Mouse (Mus musculus): ENCODE results near the gene Gm5089. TPM values are rescaled to one million over a fixed set of nuclear protein-coding genes. Genes with fewer than 3 reads are reported as not detected.
A peak's percentile ranks its signal among the peaks of the same experiment; 100 is the strongest.
"Not testable (repeated sequence)": the region's sequence is repeated elsewhere in the genome, so short reads cannot be mapped to it uniquely, and the experiment has no call there.

Gm5089 gene
- polyA plus RNA-seq, 1 experiment from 2014 or later: not detected

- no peak for ATAC-seq
- H3K4me1 ChIP-seq (ENCODE audit: control insufficient read depth, insufficient read depth, low read length): peaks cover 14% of the 10 kb centered on the region
- no peak overlapping the region for H3K4me3 ChIP-seq (ENCODE audit: low read length)
- no peak overlapping the region for H3K27ac ChIP-seq (ENCODE audit: low read length)
- no peaks in the 10 kb centered on the region for H3K36me3 ChIP-seq (ENCODE audit: control insufficient read depth, insufficient read depth, low read length)
- 86% methylated on average over 1 of the region's 1 CpGs for WGBS
- no peak overlapping the region for H3K4me2 ChIP-seq (ENCODE audit: low read depth, low read length)
- no peaks in the 10 kb centered on the region for H3K9me3 ChIP-seq (ENCODE audit: control insufficient read depth, low read length)
- H3K27me3 ChIP-seq (replicated peaks; ENCODE audit: control insufficient read depth, insufficient read depth, low read length): peaks cover 53% of the 10 kb centered on the region
- H3K9ac ChIP-seq (ENCODE audit: low read depth, low read length): no peak overlapping the region
Observed at GRCm38 (mm10) chr14:122459776-122460175, 8.9 kb upstream of the Gm5089 start.

- 85% methylated on average over 5 of the region's 12 CpGs for WGBS
- not testable (repeated sequence) for H3K27ac ChIP-seq (ENCODE audit: low read length); H3K4me3 ChIP-seq (ENCODE audit: low read length); H3K4me2 ChIP-seq (ENCODE audit: low read depth, low read length); ATAC-seq; H3K4me1 ChIP-seq (ENCODE audit: control insufficient read depth, insufficient read depth, low read length); H3K9me3 ChIP-seq (ENCODE audit: control insufficient read depth, low read length); H3K9ac ChIP-seq (ENCODE audit: low read depth, low read length); H3K36me3 ChIP-seq (ENCODE audit: control insufficient read depth, insufficient read depth, low read length)
- peaks cover 51% of the 10 kb centered on the region for H3K27me3 ChIP-seq (replicated peaks; ENCODE audit: control insufficient read depth, insufficient read depth, low read length)
Observed at GRCm38 (mm10) chr14:122459332-122459731, 8.4 kb upstream of the Gm5089 start.

DNA sequence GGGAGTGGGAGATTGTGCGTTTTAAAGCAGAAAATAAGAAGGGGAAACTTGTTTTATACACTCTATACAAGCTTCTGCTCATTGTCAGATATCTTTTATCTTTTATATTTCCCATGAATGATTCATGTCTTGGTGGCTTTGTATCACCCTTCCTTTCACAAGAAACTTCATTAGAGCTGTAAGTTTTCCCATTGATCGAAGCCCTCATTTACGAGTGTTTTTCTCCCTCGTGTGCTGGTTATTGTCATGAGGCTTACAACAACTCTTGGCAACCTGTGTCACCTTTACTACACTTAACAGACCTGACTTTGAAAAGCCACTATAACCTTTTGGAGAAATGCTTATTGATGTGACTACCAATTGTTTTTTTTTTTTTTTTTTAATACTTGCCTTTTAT is 4.6 kb upstream of the Gm5089 start:
- 66% methylated on average over 4 of the region's 4 CpGs for WGBS
- no peaks in the 10 kb centered on the region for H3K9me3 ChIP-seq (ENCODE audit: control insufficient read depth, low read length)

GRCm38 (mm10) chr14:122454901-122455561 is 4.1 kb upstream of the Gm5089 start:
- Histone ChIP-seq H3K4me2 (ENCODE audit: low read depth, low read length) (no peak overlapping the region), H3K9me3 (ENCODE audit: control insufficient read depth, low read length) (no peaks in the 10 kb centered on the region), H3K4me1 (ENCODE audit: control insufficient read depth, insufficient read depth, low read length) (peaks cover 5% of the 10 kb centered on the region; the same call in 1 of the 2 replicates), H3K27ac (ENCODE audit: low read length) (no peak overlapping the region), H3K36me3 (ENCODE audit: control insufficient read depth, insufficient read depth, low read length) (no peaks in the 10 kb centered on the region), H3K9ac (ENCODE audit: low read depth, low read length) (no peak overlapping the region), H3K27me3 (replicated peaks; ENCODE audit: control insufficient read depth, insufficient read depth, low read length) (peaks cover 58% of the 10 kb centered on the region), H3K4me3 (ENCODE audit: low read length) (no peak overlapping the region)
- ATAC-seq: no peak
- 61% methylated on average over 10 of the region's 10 CpGs for WGBS

More for the DNA sequence above, 4.6 kb upstream of the Gm5089 start:
- Histone ChIP-seq H3K4me2 (ENCODE audit: low read depth, low read length) (no peak overlapping the region), H3K36me3 (ENCODE audit: control insufficient read depth, insufficient read depth, low read length) (no peaks in the 10 kb centered on the region), H3K4me1 (ENCODE audit: control insufficient read depth, insufficient read depth, low read length) (0 out of 2 replicates have a peak, but pooled peaks cover 5% of the 10 kb centered on the region), H3K4me3 (ENCODE audit: low read length) (no peak overlapping the region), H3K27me3 (replicated peaks; ENCODE audit: control insufficient read depth, insufficient read depth, low read length) (peaks cover 58% of the 10 kb centered on the region), H3K9ac (ENCODE audit: low read depth, low read length) (no peak overlapping the region), H3K27ac (ENCODE audit: low read length) (no peak overlapping the region)
- ATAC-seq: no peak

DNA sequence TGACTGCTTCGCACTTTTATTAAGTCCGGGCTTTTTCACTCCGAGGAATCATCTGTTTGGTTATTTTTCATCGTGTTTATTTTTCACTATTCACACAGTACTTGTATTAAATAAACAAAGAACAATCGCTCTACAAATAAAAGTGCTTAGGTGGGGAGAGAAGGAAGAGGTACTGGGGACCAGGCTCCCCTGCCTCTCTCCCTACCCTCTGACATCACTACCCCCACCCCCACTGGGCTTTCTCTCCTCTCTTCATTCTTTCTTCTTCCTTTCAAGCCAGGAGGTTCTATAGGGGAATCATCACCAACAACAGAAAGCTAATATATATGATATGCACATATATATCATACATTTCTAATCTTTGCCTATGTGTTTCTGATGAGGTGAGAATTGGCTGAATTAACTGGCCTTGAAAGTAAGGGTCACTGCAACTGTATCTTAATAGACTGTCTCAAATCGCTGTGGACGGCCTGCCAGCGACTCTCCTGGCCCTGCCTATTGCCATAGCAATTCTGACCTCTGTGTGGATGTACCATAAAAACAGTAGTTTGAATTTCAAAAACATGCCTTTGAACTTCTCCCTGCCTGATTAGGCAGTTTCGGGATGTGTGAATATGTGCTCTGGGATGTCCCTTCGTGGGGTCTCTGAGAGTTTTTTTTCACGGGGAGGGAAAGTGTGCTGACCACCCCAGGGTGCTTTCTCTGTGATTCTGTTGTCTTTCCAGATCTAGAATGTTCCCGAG is 3.3 kb upstream of the Gm5089 start:
- WGBS: 13% methylated on average over 12 of the region's 12 CpGs
- Histone ChIP-seq H3K4me3 (ENCODE audit: low read length) (peak overlapping the region; percentile 32), H3K27ac (ENCODE audit: low read length) (no peak overlapping the region), H3K9ac (ENCODE audit: low read depth, low read length) (no peak overlapping the region), H3K36me3 (ENCODE audit: control insufficient read depth, insufficient read depth, low read length) (no peaks in the 10 kb centered on the region), H3K9me3 (ENCODE audit: control insufficient read depth, low read length) (no peaks in the 10 kb centered on the region), H3K27me3 (replicated peaks; ENCODE audit: control insufficient read depth, insufficient read depth, low read length) (peaks cover 61% of the 10 kb centered on the region), H3K4me2 (ENCODE audit: low read depth, low read length) (peak overlapping the region; percentile 41), H3K4me1 (ENCODE audit: control insufficient read depth, insufficient read depth, low read length) (peaks cover 5% of the 10 kb centered on the region; the same call in 1 of the 2 replicates)
- no peak for ATAC-seq

- Histone ChIP-seq H3K27me3 (replicated peaks; ENCODE audit: control insufficient read depth, insufficient read depth, low read length) (peaks cover 66% of the 10 kb centered on the region), H3K9ac (ENCODE audit: low read depth, low read length) (no peak overlapping the region), H3K4me2 (ENCODE audit: low read depth, low read length) (peak overlapping the region; percentile 41), H3K27ac (ENCODE audit: low read length) (no peak overlapping the region), H3K36me3 (ENCODE audit: control insufficient read depth, insufficient read depth, low read length) (no peaks in the 10 kb centered on the region), H3K9me3 (ENCODE audit: control insufficient read depth, low read length) (no peaks in the 10 kb centered on the region), H3K4me1 (ENCODE audit: control insufficient read depth, insufficient read depth, low read length) (peaks cover 5% of the 10 kb centered on the region; the same call in 1 of the 2 replicates), H3K4me3 (ENCODE audit: low read length) (peak overlapping the region; percentile 32)
- no peak for ATAC-seq
- WGBS: 4% methylated on average over 32 of the region's 32 CpGs
Observed at GRCm38 (mm10) chr14:122453388-122453995, 2.6 kb upstream of the Gm5089 start.

- ATAC-seq: no peak
- Histone ChIP-seq H3K4me2 (ENCODE audit: low read depth, low read length) (peak overlapping the region; percentile 41; the same call in 1 of the 2 replicates), H3K4me3 (ENCODE audit: low read length) (peak overlapping the region; percentile 32), H3K9ac (ENCODE audit: low read depth, low read length) (no peak overlapping the region), H3K9me3 (ENCODE audit: control insufficient read depth, low read length) (no peaks in the 10 kb centered on the region), H3K27me3 (replicated peaks; ENCODE audit: control insufficient read depth, insufficient read depth, low read length) (peaks cover 70% of the 10 kb centered on the region), H3K36me3 (ENCODE audit: control insufficient read depth, insufficient read depth, low read length) (no peaks in the 10 kb centered on the region), H3K27ac (ENCODE audit: low read length) (no peak overlapping the region), H3K4me1 (ENCODE audit: control insufficient read depth, insufficient read depth, low read length) (peaks cover 5% of the 10 kb centered on the region; the same call in 1 of the 2 replicates)
- 42% methylated on average over 13 of the region's 13 CpGs for WGBS
Observed at GRCm38 (mm10) chr14:122452701-122453387, 1.9 kb upstream of the Gm5089 start.

DNA sequence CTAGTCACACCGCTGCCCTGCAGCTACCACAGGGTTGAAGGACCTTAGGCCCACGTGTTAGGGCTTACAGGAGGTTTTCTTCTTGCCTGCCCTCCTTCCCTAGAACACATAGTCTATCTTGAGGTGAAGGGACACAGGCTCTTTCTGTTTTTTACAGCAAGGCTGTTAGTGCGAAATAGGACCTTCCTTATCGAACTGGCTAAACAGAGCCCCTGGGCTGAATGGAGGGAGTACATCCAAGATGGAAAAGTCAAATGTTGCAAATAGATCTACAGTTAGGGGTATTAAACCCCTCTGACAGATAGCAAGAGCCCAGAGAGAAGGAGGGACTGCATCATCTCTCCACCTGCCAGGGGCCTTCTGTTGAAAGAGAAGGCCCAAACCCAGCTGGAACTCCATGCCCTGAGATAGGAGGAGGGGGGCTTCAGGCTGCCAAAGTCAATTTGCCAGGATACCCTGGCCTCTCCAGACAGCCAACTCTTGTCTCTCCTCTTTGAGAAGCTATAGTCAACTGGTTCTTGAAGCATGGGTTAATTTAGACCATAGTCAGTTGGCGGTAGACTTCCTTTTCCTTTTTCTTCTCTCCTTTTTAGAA is 733 bp upstream of the Gm5089 start:
- Histone ChIP-seq H3K9ac (ENCODE audit: low read depth, low read length) (no peak overlapping the region), H3K36me3 (ENCODE audit: control insufficient read depth, insufficient read depth, low read length) (no peaks in the 10 kb centered on the region), H3K9me3 (ENCODE audit: control insufficient read depth, low read length) (no peaks in the 10 kb centered on the region), H3K4me2 (ENCODE audit: low read depth, low read length) (no peak overlapping the region), H3K27ac (ENCODE audit: low read length) (no peak overlapping the region), H3K4me1 (ENCODE audit: control insufficient read depth, insufficient read depth, low read length) (peaks cover 5% of the 10 kb centered on the region; the same call in 1 of the 2 replicates), H3K27me3 (replicated peaks; ENCODE audit: control insufficient read depth, insufficient read depth, low read length) (peaks cover 71% of the 10 kb centered on the region), H3K4me3 (ENCODE audit: low read length) (no peak overlapping the region)
- WGBS: 68% methylated on average over 5 of the region's 5 CpGs
- no peak for ATAC-seq

Measured in intestine, embryonic 16.5 days (tissue).